Mouse (Mus musculus): Measurements from ENCODE around the gene Kcnv2.

Gene Kcnv2

DNA sequence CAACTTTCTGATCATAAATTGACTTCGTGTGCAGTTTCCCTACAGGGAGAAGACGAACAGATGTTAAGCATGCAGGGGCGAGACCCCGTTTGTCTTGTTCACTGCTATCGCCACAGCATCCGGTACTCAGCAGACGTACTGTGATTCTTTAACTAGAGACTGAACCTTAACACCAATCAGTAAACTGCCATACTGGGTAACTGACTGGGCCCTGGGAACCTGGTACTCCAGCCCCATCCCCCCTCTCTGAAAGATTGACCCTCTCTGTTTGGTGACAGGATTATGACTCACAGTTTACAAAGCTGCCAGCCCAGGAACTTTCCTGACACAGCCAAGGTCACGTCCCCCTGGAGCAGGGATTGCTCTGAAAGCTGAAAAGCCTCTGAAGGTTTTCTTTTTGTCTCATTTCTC lies 42.1 kb downstream of the Kcnv2 start:
- DNase-seq (ENCODE audit: low read depth, low spot score), result no peak

DNA sequence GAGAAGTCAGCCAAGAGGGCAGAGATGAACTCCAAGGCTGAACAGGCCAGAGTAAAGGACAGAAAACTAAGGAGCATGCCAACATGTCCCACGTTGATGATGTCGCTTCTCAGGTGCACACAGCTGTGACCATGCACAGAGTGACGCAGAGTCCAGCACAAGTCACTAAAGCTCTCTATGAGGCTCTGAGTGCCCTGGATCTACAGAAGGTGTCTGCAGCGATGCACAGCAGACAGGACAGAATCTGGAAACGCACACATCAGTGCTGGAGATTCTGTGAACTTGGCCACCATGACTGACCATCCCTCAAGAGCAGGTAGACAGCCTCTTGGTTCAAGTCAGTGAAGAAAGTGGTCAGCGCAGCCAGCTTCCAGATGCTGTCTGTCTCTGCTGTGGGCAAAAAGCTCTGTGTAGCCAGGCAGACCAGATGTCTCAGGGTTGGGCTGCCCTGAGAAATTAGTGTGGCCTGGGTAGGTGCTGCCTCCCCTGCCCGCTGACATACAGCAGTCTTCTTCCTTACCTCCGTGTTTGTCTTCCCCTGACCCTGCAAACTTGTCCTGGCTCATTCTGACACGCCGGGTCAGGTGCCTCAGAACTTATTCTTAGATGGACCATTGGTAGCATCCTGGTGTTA lies 43.8 kb downstream of the Kcnv2 start:
- no peak for DNase-seq (ENCODE audit: low read depth, low spot score)

DNA sequence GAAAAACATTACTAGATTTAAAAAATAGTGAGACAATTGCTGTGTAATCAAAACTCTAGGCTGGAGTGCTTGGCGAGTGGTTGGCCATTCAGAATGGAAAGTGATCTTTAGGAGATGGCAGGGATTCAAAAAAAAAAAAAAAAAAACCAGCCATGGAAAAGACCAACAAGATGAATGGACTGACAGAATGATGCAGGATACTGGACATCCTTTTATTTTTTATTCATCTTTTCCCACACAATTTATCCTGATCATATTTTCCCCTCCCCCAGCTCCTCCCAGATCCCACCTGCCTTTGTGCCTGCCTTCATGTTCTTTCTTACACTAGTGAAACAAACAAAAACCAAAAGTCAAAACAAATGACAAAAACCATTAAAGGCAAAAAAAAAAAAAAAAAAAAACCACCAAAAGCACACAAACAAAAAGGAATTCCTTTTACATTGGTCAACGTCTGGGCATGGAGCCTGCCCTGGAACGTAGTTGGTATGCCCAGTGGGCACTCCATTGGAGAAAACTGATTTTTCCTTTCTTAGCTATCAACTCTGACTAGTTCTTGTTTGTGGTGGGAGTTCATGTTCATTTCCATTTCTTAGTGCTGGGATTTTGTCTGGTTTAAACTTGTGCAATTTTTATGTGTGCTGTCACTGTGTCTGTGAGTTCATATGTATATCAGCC lies 47.2 kb downstream of the Kcnv2 start:
- DNase-seq (ENCODE audit: low read depth, low spot score), result no peak

DNA sequence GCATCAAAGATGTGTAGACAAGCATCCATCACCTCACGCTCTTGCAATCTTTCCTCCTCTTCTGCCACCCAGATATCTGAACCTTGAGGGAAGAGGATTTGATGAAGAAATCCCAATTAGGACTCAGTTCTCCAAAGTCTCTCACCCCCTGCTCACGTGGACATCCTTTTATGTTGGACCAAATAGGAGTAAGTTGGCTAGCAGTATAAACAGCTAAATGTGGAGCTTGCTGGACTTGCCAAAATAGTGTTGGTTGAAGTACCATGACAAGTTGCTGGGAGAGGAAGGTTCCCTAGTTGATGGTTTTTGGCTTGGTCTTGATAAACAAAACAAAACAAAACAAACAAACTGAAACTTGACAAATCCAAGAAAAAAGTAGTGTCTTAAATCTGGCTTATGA lies 47.8 kb downstream of the Kcnv2 start:
- no peak for DNase-seq (ENCODE audit: low read depth, low spot score)

DNA sequence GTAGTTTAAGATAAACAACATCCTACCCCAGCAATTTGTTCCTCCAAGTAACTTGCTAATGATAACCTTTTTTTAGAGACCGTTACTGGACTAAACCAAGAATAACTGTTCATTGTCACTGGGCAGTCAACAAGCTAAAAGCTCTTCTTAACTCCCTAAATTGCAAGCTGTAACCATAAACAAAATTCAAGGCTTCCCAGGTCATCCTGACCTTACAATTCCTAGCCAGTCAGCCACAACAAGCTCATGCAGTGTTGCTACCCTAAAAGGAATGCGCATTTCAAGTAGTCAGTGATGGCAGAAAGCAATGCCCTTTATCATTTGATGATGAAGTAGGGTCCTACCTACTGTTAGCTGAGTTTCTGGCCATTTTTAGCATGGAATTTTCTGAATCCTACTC lies 48.4 kb downstream of the Kcnv2 start:
- no peak for DNase-seq (ENCODE audit: low read depth, low spot score)

DNA sequence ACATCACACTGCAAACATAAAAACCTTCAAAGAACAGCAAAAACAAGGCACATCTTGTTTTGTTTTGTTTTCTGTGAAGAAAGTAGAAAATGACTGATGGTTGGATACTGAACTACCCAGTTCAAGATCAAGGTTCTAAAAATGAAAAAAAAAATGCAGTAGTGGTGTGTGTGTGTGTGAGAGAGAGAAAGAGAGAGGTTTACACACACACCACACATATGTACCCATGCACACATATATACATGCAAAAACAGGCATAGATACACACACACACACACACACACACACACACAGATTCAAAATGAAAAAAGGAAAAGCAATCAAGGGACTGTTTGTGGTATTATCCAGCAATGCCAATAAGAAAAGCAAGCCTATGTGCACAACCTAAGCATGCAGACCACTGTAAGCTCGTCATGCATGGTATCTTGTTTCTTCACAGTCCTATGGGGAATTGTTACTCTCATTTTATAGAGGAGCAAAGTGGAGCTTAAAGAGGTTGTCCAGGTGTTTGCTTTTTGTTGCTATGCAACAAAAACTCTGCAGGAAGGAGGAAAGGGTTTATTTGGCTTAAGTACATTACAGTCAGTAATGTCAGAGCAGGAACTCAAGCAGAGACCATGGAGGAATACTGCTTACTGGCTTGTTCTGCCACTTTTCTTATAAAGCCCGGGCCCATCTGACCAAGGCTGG lies 57.5 kb downstream of the Kcnv2 start:
- no peak for DNase-seq (ENCODE audit: low read depth, low spot score)

DNA sequence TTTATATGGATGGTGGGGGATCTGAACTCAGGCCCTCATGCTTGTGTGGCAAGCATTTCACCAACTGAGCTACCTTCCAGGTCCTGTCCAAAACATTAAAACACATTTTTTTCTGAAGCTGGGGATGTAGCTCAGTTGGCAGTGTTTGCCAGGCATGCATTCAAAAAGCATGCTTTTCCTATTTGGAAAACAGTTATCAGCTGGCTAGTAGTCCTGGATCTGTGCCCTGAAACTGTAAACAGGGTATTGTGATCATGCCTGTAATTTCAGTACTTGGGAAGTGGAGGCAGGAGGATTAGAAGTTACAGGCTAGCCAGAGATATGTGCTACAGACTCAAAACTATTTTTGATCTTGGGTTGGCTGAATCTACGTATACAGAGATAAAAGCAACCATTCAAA lies 59.7 kb downstream of the Kcnv2 start:
- no peak for DNase-seq (ENCODE audit: low read depth, low spot score)

DNA sequence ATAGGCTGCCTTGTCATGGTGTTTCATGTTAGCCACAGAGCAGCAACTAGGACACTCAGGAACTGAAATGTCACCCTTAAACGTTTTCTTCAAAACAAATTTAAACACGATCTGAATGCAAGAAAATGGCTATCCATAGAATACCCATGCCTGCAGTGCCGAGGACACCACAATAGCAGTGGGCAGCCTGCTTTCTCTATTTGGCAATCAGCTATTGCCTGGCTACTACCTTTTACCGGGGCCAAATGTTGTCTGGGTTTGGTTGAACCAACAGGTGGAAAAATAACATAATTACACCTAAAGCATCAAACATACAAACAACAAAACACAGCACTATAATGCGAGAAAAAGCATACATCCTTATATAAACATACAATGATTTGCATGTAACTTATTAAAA lies 60.9 kb downstream of the Kcnv2 start:
- DNase-seq (ENCODE audit: low read depth, low spot score), result no peak

DNA sequence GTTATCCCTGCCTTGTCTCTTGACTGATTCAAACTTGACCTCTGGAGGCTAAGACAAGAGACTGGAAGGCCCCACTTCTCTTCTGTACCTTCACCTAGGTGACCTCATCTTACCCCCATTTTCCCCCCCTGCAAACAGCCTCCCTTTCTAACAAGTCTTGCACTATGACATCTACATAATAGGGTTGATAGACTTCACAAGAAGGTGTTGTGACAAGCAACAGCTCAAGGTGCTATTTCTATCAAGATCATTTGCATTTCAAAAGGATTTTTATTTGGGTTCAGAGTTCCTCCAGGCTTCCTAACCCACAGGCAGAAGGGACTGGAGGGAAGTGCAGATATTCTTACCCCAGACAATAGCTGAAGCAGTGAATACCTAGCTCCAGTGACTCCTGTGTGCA lies 62.9 kb downstream of the Kcnv2 start:
- DNase-seq (ENCODE audit: low read depth, low spot score), result no peak
